Mouse (Mus musculus) adrenal gland, adult 8-10 months (tissue): ENCODE measurements around the gene Gm13287. TPM values are rescaled to one million over a fixed set of nuclear protein-coding genes. Genes with fewer than 3 reads are reported as not detected.
"Not testable (repeated sequence)": the region's sequence is repeated elsewhere in the genome, so short reads cannot be mapped to it uniquely, and the experiment has no call there.

Source experiments
- DNase-seq: peaks from one replicate; pipeline ENCODE4 v3.0.0; 2022
- total RNA-seq, 4 experiments: library from RNA; stranded (reverse); gene quantifications; 2 replicates each; pipeline ENCODE4 v1.2.4; 2022

Gene Gm13287
- total RNA-seq, result not detected

DNA sequence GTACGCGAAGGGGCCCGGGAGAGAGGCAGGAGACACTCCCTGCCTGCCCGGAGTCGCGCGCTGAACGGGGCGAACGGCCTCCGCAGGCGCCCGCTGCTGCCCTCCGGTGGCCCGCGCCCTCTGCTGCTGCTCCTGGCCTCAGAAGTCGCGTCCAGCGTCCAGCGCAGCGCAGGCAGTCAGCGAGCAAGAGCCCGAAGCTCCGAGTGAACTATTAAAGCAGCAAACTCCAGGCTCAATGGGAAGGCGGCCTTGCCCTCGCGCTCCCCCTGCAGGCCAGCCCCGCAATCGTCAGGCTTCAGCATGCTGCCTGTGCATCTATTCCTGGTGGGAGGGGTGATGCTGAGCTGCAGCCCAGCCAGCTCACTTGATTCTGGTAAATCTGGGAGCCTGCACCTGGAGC is at the start of gene Gm13287:
TSS of gene Gm13287 (plus strand) at position 301 of the 400 bp plus-strand sequence.
- not testable (repeated sequence) for DNase-seq

DNA sequence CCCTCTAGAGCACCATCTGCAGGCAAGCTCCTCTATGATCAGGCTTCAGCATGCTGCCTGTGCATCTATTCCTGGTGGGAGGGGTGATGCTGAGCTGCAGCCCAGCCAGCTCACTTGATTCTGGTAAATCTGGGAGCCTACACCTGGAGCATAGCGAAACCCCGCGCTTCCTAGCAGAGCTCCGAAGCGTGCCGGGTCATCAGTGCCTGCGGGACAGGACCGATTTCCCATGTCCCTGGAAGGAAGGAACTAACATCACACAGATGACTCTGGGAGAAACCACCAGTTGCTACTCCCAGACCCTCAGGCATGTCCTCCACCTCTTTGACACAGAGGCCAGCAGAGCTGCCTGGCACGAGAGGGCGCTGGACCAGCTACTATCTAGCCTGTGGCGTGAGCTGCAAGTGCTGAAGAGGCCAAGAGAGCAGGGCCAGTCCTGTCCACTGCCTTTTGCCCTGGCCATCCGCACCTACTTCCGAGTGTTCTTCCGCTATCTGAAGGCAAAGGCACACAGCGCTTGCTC is 48.2 kb upstream of the Gm13287 start, which contains the start of gene Gm13271:
TSS of gene Gm13271 (plus strand) at position 51 of the 523 bp plus-strand sequence.
- DNase-seq, result peak; percentile 75

DNA sequence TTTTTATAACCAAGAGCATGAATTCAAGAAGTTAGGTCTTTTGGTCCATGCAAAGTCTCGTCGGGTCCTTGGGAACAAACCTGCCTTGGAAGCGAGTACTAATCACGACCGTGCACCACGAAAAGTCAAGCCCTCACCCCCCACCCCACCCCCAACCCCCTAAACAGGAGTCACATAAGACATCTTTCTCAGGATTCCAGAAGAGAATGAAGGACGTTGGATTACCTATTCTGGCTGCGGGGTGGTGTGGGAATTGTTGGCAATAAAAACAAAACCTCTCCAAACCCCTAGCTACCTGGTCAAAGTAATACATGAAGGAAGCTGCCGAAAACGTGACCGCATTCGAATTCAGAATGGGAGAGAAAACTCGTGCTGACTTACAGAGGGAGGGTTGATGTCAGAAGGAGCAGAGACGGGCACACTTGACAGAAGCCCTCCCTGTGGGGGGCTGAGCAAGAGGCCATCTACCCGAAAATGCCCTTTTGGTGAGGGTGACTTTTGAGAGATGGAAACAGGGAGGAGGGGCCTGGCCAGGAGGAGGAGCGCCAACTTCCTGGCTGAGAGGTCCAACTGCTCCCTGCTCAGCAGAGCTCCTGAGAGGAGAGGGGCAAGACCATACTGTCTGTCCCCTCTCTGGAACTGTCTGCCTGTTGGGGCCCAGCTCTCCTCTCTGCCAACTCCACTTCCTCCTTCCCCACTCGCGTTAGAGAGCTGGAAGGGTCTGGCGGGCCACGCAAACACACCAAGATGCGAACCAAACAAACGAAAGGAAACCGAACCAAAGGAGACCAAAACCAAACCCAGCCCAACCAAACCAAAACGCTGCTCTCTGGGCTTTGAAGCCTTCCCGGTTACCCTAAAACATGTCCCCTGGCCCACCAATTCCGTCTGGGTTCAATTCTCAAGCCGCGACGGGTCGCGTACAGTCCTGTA is 46.2 kb upstream of the Gm13287 start:
- not testable (repeated sequence) for DNase-seq

DNA sequence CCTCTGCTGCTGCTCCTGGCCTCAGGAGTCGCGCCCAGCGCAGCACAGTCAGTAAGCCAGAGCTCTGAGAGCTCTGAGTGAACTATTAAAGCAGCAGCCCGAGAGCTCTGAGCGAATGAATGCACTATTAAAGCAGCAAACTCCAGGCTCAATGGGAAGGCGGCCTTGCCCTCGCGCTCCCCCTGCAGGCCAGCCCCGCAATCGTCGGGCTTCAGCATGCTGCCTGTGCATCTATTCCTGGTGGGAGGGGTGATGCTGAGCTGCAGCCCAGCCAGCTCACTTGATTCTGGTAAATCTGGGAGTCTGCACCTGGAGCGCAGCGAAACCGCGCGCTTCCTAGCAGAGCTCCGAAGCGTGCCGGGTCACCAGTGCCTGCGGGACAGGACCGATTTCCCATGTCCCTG is 45.4 kb upstream of the Gm13287 start:
- peak; percentile 89 for DNase-seq

DNA sequence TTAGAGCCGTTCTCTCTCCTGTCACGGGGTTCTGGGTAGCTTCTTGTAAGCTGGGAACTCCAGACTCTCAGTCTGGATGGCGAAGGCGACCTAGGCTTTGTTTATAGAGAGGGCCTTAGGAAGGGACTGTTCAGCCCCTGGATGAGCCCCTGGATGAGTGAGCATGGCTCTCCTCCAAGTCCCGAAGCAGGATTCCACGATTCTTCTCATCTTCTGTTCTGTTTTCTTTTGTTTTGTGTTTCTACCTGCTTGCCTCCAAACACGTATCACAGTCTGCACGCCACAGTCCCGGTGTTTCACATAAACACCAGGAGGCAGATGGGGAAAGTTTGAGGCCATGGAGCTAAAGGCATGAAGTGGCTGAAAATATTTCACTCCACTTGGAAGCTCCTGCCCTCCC is 44.3 kb upstream of the Gm13287 start:
- not testable (repeated sequence) for DNase-seq

DNA sequence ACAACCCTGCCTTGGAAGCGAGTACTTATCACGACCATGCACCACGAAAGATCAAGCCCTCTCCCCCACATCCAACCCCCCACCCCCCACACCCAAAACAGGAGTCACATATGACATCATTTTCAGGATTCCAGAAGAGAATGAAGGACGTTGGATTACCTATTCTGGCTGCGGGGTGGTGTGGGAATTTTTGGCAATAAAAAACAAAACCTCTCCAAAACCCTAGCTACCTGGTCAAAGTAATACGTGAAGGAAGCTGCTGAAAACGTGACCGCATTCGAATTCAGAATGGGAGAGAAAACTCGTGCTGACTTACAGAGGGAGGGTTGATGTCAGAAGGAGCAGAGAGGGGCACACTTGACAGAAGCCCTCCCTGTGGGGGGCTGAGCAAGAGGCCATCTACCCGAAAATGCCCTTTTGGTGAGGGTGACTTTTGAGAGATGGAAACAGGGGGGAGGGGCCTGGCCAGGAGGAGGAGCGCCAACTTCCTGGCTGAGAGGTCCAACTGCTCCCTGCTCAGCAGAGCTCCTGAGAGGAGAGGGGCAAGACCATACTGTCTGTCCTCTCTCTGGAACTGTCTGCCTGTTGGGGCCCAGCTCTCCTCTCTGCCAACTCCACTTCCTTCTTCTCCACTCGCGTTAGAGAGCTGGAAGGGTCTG is 43.3 kb upstream of the Gm13287 start, which contains the start of gene Gm13283:
TSS of gene Gm13283 (plus strand) at position 510 of the 659 bp plus-strand sequence.
- DNase-seq, result not testable (repeated sequence)

DNA sequence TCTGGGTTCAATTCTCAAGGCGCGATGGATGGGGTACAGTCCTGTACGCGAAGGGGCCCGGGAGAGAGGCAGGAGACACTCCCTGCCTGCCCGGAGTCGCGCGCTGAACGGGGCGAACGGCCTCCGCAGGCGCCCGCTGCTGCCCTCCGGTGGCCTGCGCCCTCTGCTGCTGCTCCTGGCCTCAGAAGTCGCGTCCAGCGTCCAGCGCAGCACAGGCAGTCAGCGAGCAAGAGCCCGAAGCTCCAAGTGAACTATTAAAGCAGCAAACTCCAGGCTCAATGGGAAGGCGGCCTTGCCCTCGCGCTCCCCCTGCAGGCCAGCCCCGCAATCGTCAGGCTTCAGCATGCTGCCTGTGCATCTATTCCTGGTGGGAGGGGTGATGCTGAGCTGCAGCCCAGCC is 42.6 kb upstream of the Gm13287 start:
- DNase-seq, result peak; percentile 78

DNA sequence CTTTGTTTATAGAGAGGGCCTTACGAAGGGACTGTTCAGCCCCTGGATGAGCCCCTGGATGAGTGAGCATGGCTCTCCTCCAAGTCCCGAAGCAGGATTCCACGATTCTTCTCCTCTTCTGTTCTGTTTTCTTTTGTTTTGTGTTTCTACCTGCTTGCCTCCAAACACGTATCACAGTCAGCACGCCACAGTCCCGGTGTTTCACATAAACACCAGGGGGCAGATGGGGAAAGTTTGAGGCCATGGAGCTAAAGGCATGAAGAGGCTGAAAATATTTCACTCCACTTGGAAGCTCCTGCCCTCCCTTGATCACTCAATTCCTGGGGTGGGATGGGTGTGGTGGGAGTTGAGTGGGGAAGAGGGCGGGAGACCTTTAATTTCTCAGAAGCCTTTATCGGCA is 41.3 kb upstream of the Gm13287 start:
- peak; percentile 69 for DNase-seq

DNA sequence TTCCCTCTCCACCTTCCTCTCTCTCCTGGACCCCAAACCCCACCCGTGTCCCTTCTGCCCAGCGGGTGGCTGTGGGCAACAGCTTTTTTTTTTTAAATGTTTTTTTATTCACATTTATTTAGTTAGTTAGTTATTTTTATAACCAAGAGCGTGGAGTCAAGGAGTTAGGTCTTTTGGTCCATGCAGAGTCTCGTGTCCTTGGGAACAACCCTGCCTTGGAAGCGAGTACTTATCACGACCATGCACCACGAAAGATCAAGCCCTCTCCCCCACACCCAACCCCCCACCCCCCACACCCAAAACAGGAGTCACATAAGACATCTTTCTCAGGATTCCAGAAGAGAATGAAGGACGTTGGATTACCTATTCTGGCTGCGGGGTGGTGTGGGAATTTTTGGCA is 40.7 kb upstream of the Gm13287 start:
- DNase-seq, result not testable (repeated sequence)

DNA sequence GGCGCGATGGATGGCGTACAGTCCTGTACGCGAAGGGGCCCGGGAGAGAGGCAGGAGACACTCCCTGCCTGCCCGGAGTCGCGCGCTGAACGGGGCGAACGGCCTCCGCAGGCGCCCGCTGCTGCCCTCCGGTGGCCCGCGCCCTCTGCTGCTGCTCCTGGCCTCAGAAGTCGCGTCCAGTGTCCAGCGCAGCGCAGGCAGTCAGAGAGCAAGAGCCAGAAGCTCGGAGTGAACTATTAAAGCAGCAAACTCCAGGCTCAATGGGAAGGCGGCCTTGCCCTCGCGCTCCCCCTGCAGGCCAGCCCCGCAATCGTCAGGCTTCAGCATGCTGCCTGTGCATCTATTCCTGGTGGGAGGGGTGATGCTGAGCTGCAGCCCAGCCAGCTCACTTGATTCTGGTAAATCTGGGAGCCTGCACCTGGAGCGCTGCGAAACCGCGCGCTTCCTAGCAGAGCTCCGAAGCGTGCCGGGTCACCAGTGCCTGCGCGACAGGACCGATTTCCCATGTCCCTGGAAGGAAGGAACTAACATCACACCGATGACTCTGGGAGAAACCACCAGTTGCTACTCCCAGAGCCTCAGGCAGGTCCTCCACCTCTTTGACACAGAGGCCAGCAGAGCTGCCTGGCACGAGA is 39.6 kb upstream of the Gm13287 start:
- DNase-seq, result peak; percentile 68

DNA sequence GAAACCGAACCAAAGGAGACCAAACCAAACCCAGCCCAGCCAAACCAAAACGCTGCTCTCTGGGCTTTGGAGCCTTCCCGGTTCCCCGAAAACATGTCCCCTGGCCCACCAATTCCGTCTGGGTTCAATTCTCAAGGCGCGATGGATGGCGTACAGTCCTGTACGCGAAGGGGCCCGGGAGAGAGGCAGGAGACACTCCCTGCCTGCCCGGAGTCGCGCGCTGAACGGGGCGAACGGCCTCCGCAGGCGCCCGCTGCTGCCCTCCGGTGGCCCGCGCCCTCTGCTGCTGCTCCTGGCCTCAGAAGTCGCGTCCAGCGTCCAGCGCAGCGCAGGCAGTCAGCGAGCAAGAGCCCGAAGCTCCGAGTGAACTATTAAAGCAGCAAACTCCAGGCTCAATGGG is 29.5 kb upstream of the Gm13287 start, which contains the start of gene Gm13290:
TSS of gene Gm13290 (plus strand) at position 301 of the 400 bp plus-strand sequence.
- DNase-seq, result not testable (repeated sequence)

DNA sequence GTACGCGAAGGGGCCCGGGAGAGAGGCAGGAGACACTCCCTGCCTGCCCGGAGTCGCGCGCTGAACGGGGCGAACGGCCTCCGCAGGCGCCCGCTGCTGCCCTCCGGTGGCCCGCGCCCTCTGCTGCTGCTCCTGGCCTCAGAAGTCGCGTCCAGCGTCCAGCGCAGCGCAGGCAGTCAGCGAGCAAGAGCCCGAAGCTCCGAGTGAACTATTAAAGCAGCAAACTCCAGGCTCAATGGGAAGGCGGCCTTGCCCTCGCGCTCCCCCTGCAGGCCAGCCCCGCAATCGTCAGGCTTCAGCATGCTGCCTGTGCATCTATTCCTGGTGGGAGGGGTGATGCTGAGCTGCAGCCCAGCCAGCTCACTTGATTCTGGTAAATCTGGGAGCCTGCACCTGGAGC is 26.4 kb upstream of the Gm13287 start, which contains the start of gene Gm13289:
TSS of gene Gm13289 (plus strand) at position 301 of the 400 bp plus-strand sequence.
- not testable (repeated sequence) for DNase-seq

DNA sequence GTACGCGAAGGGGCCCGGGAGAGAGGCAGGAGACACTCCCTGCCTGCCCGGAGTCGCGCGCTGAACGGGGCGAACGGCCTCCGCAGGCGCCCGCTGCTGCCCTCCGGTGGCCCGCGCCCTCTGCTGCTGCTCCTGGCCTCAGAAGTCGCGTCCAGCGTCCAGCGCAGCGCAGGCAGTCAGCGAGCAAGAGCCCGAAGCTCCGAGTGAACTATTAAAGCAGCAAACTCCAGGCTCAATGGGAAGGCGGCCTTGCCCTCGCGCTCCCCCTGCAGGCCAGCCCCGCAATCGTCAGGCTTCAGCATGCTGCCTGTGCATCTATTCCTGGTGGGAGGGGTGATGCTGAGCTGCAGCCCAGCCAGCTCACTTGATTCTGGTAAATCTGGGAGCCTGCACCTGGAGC is 23.5 kb upstream of the Gm13287 start, which contains the start of gene Gm13272:
TSS of gene Gm13272 (plus strand) at position 301 of the 400 bp plus-strand sequence.
- DNase-seq, result not testable (repeated sequence)

DNA sequence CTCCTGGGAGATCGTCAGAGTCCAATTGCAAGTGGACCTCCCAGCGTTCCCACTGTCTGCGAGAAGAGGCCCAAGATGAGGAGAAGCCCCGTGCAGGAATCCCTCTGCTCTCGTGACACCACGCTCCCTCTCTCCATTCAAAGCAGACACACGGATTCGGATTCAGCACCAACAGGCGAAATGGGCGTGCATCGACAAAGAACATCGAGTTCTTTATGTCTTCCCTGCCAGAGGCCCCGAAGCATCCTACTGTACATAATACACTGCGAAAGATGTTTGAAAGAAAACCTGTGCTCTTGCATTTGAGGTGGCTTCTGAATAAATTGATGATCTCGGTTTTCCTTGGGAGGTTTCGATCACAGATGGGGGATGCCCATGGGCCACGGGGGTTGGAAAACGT is 22.7 kb upstream of the Gm13287 start:
- DNase-seq, result not testable (repeated sequence)

DNA sequence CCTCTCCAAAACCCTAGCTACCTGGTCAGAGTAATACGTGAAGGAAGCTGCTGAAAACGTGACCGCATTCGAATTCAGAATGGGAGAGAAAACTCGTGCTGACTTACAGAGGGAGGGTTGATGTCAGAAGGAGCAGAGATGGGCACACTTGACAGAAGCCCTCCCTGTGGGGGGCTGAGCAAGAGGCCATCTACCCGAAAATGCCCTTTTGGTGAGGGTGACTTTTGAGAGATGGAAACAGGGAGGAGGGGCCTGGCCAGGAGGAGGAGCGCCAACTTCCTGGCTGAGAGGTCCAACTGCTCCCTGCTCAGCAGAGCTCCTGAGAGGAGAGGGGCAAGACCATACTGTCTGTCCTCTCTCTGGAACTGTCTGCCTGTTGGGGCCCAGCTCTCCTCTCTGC is 21.2 kb upstream of the Gm13287 start, which contains the start of gene Ifnz:
TSS of gene Ifnz (plus strand) at position 301 of the 400 bp plus-strand sequence.
- not testable (repeated sequence) for DNase-seq

DNA sequence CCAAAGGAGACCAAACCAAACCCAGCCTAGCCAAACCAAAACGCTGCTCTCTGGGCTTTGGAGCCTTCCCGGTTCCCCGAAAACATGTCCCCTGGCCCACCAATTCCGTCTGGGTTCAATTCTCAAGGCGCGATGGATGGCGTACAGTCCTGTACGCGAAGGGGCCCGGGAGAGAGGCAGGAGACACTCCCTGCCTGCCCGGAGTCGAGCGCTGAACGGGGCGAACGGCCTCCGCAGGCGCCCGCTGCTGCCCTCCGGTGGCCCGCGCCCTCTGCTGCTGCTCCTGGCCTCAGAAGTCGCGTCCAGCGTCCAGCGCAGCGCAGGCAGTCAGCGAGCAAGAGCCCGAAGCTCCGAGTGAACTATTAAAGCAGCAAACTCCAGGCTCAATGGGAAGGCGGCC is 20.7 kb upstream of the Gm13287 start:
- DNase-seq, result not testable (repeated sequence)

DNA sequence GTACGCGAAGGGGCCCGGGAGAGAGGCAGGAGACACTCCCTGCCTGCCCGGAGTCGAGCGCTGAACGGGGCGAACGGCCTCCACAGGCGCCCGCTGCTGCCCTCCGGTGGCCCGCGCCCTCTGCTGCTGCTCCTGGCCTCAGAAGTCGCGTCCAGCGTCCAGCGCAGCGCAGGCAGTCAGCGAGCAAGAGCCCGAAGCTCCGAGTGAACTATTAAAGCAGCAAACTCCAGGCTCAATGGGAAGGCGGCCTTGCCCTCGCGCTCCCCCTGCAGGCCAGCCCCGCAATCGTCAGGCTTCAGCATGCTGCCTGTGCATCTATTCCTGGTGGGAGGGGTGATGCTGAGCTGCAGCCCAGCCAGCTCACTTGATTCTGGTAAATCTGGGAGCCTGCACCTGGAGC is 17.6 kb upstream of the Gm13287 start, which contains the start of gene Gm13276:
TSS of gene Gm13276 (plus strand) at position 301 of the 400 bp plus-strand sequence.
- DNase-seq, result not testable (repeated sequence)

DNA sequence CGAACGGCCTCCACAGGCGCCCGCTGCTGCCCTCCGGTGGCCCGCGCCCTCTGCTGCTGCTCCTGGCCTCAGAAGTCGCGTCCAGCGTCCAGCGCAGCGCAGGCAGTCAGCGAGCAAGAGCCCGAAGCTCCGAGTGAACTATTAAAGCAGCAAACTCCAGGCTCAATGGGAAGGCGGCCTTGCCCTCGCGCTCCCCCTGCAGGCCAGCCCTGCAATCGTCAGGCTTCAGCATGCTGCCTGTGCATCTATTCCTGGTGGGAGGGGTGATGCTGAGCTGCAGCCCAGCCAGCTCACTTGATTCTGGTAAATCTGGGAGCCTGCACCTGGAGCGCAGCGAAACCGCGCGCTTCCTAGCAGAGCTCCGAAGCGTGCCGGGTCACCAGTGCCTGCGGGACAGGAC is 14.7 kb upstream of the Gm13287 start, which contains the start of gene Gm13277:
TSS of gene Gm13277 (plus strand) at position 231 of the 400 bp plus-strand sequence.
- DNase-seq, result peak; percentile 65

DNA sequence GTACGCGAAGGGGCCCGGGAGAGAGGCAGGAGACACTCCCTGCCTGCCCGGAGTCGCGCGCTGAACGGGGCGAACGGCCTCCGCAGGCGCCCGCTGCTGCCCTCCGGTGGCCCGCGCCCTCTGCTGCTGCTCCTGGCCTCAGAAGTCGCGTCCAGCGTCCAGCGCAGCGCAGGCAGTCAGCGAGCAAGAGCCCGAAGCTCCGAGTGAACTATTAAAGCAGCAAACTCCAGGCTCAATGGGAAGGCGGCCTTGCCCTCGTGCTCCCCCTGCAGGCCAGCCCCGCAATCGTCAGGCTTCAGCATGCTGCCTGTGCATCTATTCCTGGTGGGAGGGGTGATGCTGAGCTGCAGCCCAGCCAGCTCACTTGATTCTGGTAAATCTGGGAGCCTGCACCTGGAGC is 11.8 kb upstream of the Gm13287 start, which contains the start of gene Gm13278:
TSS of gene Gm13278 (plus strand) at position 301 of the 400 bp plus-strand sequence.
- DNase-seq, result not testable (repeated sequence)

DNA sequence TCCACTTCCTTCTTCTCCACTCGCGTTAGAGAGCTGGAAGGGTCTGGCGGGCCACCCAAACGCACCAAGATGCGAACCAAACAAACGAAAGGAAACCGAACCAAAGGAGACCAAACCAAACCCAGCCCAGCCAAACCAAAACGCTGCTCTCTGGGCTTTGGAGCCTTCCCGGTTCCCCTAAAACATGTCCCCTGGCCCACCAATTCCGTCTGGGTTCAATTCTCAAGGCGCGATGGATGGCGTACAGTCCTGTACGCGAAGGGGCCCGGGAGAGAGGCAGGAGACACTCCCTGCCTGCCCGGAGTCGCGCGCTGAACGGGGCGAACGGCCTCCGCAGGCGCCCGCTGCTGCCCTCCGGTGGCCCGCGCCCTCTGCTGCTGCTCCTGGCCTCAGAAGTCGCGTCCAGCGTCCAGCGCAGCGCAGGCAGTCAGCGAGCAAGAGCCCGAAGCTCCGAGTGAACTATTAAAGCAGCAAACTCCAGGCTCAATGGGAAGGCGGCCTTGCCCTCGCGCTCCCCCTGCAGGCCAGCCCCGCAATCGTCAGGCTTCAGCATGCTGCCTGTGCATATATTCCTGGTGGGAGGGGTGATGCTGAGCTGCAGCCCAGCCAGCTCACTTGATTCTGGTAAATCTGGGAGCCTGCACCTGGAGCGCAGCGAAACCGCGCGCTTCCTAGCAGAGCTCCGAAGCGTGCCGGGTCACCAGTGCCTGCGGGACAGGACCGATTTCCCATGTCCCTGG is 8.9 kb upstream of the Gm13287 start, which contains the start of gene Gm13275:
TSS of gene Gm13275 (plus strand) at position 552 of the 740 bp plus-strand sequence.
- DNase-seq, result peak; percentile 71

DNA sequence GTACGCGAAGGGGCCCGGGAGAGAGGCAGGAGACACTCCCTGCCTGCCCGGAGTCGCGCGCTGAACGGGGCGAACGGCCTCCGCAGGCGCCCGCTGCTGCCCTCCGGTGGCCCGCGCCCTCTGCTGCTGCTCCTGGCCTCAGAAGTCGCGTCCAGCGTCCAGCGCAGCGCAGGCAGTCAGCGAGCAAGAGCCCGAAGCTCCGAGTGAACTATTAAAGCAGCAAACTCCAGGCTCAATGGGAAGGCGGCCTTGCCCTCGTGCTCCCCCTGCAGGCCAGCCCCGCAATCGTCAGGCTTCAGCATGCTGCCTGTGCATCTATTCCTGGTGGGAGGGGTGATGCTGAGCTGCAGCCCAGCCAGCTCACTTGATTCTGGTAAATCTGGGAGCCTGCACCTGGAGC is 6.0 kb upstream of the Gm13287 start, which contains the start of gene Gm13279:
TSS of gene Gm13279 (plus strand) at position 301 of the 400 bp plus-strand sequence.
- DNase-seq, result not testable (repeated sequence)
